Comparison of ENCODE assay signal across 23 mouse cellular contexts in the genomic region with DNA sequence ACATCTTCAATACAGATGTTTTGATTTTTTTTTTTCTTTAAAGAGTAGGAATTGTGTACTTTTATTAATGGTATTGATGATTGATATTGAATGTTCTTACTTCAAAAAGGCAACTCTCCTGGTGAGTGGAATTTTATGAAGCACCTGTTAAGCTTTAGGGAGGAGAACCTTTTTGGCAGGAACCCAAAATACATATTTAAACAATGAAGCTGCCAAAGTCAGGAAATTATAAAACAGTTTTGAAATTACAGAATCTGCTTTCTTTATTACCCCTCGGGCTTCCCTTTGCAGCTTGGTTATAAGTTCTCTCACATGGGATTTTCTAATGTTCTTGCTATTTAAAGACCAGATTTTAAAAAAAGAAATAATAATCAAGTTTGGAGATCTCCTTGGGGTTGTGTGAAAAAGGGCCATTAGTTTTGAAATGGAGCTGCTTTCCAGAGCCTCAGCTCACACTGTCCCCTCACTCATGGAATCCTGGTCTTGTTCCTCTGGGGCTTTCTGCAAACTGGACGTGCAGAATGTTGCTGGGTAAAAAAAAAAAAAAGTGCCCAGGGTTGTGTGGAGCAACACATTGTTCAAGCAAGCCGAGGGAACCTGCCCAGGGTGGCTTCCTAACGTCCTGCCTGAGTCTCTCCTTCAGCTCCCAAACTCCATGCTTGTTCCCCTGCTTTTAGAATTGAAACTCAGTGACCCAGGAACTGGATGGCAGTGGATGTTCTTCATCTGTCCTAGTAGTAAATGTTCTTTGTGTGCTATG.
A peak's percentile ranks its signal among the peaks of the same experiment; 100 is the strongest.
DNase-seq lines count a peak whose midpoint lies in the region; ATAC-seq and TF ChIP-seq lines count a peak whose summit lies in the region.
"Had no signal": no experiment of that assay in that cellular context is flagged by ENCODE, and none has a peak within 500 bp of the region (broad histone marks: within the 10 kb centered on the region; RNA-seq: fewer than 3 reads in every experiment).

No protein-coding gene starts in this region.

- no peak for ATAC-seq in intestine, embryonic 15.5 days
- no peak for ATAC-seq in intestine, postnatal 0 days
- ATAC-seq in lung, embryonic 16.5 days (ENCODE audit: low read depth), result peak; percentile 56; the same call in 1 of the 2 replicates
- no peak for ATAC-seq in stomach, embryonic 16.5 days (ENCODE audit: insufficient read depth, low FRiP score)
- ATAC-seq: forebrain, embryonic 14.5 days; midbrain, embryonic 15.5 days had no signal

- no peaks in the 10 kb centered on the region for H3K9me3 ChIP-seq in intestine, embryonic 15.5 days
- no peaks in the 10 kb centered on the region for H3K9me3 ChIP-seq in intestine, postnatal 0 days (ENCODE audit: control insufficient read depth)
- H3K9me3 ChIP-seq in lung, embryonic 16.5 days (ENCODE audit: control insufficient read depth, low read length), result no peaks in the 10 kb centered on the region
- no peaks in the 10 kb centered on the region for H3K9me3 ChIP-seq in stomach, embryonic 16.5 days (replicated peaks; ENCODE audit: control insufficient read depth, low read length)
- H3K9me3 ChIP-seq: liver, embryonic 15.5 days; megakaryocyte, embryonic 14.5 days; midbrain, embryonic 15.5 days; neural tube, embryonic 15.5 days; stomach, embryonic 15.5 days had no signal

- no peak overlapping the region for H3K9ac ChIP-seq in intestine, embryonic 15.5 days
- H3K9ac ChIP-seq in intestine, postnatal 0 days (ENCODE audit: low read depth, low read length), result no peak overlapping the region
- H3K9ac ChIP-seq in lung, embryonic 16.5 days (ENCODE audit: low read length), result no peak overlapping the region
- no peak overlapping the region for H3K9ac ChIP-seq in stomach, embryonic 16.5 days (ENCODE audit: low read length)
- H3K9ac ChIP-seq: hindbrain, embryonic 14.5 days; liver, embryonic 15.5 days; midbrain, embryonic 15.5 days; neural tube, embryonic 15.5 days; stomach, embryonic 15.5 days had no signal

- H3K36me3 ChIP-seq in intestine, embryonic 15.5 days, result peaks cover 6% of the 10 kb centered on the region; the same call in 1 of the 2 replicates
- H3K36me3 ChIP-seq in intestine, postnatal 0 days (ENCODE audit: control insufficient read depth, insufficient read depth), result peaks cover 29% of the 10 kb centered on the region
- H3K36me3 ChIP-seq in lung, embryonic 16.5 days (ENCODE audit: control insufficient read depth, insufficient read depth, low read length), result peaks cover 3% of the 10 kb centered on the region; the same call in 1 of the 2 replicates
- H3K36me3 ChIP-seq in stomach, embryonic 16.5 days (ENCODE audit: control insufficient read depth, insufficient read depth, low read length), result peaks cover 9% of the 10 kb centered on the region; the same call in 1 of the 2 replicates
- H3K36me3 ChIP-seq: liver, embryonic 15.5 days; midbrain, embryonic 15.5 days; stomach, embryonic 15.5 days had no signal

- H3K4me2 ChIP-seq in intestine, embryonic 15.5 days (replicated peaks), result no peak overlapping the region
- no peak overlapping the region for H3K4me2 ChIP-seq in intestine, postnatal 0 days (replicated peaks; ENCODE audit: low read depth)
- H3K4me2 ChIP-seq in lung, embryonic 16.5 days (ENCODE audit: low read depth, low read length), result peak overlapping the region; percentile 25
- H3K4me2 ChIP-seq in stomach, embryonic 16.5 days (ENCODE audit: low read depth, low read length), result no peak overlapping the region
- H3K4me2 ChIP-seq: hindbrain, embryonic 14.5 days; liver, embryonic 15.5 days; midbrain, embryonic 15.5 days; neural tube, embryonic 15.5 days; stomach, embryonic 15.5 days had no signal

- TF ChIP-seq CTCF in intestine, postnatal 0 days (IDR thresholded peaks at IDR 0.05; ENCODE audit: low read depth), result no peak

- H3K4me3 ChIP-seq in intestine, embryonic 15.5 days (replicated peaks), result no peak overlapping the region
- H3K4me3 ChIP-seq in intestine, postnatal 0 days (ENCODE audit: low read depth, low read length), result no peak overlapping the region
- no peak overlapping the region for H3K4me3 ChIP-seq in lung, embryonic 16.5 days (ENCODE audit: low read length)
- H3K4me3 ChIP-seq in stomach, embryonic 16.5 days (replicated peaks; ENCODE audit: low read length), result no peak overlapping the region
- H3K4me3 ChIP-seq: erythroblast, embryonic 14.5 days; liver, embryonic 15.5 days; megakaryocyte, embryonic 14.5 days; midbrain, embryonic 15.5 days; neural tube, embryonic 15.5 days; stomach, embryonic 15.5 days had no signal

- H3K27ac ChIP-seq in intestine, embryonic 15.5 days, result 0 out of 2 replicates have a peak overlapping the region, but pooled peaks have one; percentile 17
- no peak overlapping the region for H3K27ac ChIP-seq in intestine, postnatal 0 days (ENCODE audit: low read depth, low read length)
- peak overlapping the region; percentile 88 for H3K27ac ChIP-seq in lung, embryonic 16.5 days (ENCODE audit: low read length)
- 0 out of 2 replicates have a peak overlapping the region, but pooled peaks have one; percentile 8 for H3K27ac ChIP-seq in stomach, embryonic 16.5 days (ENCODE audit: low read length)
- H3K27ac ChIP-seq: hindbrain, embryonic 14.5 days; kidney, postnatal 0 days; liver, embryonic 15.5 days; midbrain, embryonic 15.5 days; stomach, embryonic 15.5 days had no signal

- DNase-seq in lung, postnatal 4 days, result no peak
- DNase-seq in gonadal fat pad, adult 2 months (ENCODE audit: low read depth), result peak; percentile 44
- DNase-seq in spleen, postnatal 14 days (ENCODE audit: low spot score in 2 of 2), result no peak
- no peak for DNase-seq in kidney, postnatal 14 days
- DNase-seq: B cell, adult 2 months; cerebellum, adult 18-20 months; gastrocnemius, postnatal 25 days; heart, postnatal 10 days; spleen, adult 18-20 months; thymus, postnatal 14 days had no signal

- H3K4me1 ChIP-seq in intestine, embryonic 15.5 days (replicated peaks), result 0 out of 2 replicates have a peak, but pooled peaks cover 2% of the 10 kb centered on the region
- H3K4me1 ChIP-seq in intestine, postnatal 0 days (replicated peaks; ENCODE audit: control insufficient read depth, insufficient read depth, low read length), result no peaks in the 10 kb centered on the region
- H3K4me1 ChIP-seq in lung, embryonic 16.5 days (replicated peaks; ENCODE audit: control insufficient read depth, insufficient read depth, low read length), result peaks cover 9% of the 10 kb centered on the region; the same call in 1 of the 2 replicates
- H3K4me1 ChIP-seq in stomach, embryonic 16.5 days (ENCODE audit: control insufficient read depth, insufficient read depth, low read length), result peaks cover 10% of the 10 kb centered on the region
- H3K4me1 ChIP-seq: midbrain, embryonic 15.5 days; stomach, embryonic 15.5 days had no signal

- H3K27me3 ChIP-seq in intestine, embryonic 15.5 days (replicated peaks), result no peaks in the 10 kb centered on the region
- no peaks in the 10 kb centered on the region for H3K27me3 ChIP-seq in intestine, postnatal 0 days (replicated peaks; ENCODE audit: control insufficient read depth, insufficient read depth, low read length)
- no peaks in the 10 kb centered on the region for H3K27me3 ChIP-seq in lung, embryonic 16.5 days (ENCODE audit: control insufficient read depth, insufficient read depth, low read depth, low read length)
- H3K27me3 ChIP-seq in stomach, embryonic 16.5 days (ENCODE audit: control insufficient read depth, insufficient read depth, low read length), result no peaks in the 10 kb centered on the region
- H3K27me3 ChIP-seq: liver, embryonic 15.5 days; megakaryocyte, embryonic 14.5 days; midbrain, embryonic 15.5 days; neural tube, embryonic 15.5 days; stomach, embryonic 15.5 days had no signal

- 47% methylated on average over 4 of the region's 4 CpGs for WGBS in intestine, embryonic 15.5 days
- 46% methylated on average over 4 of the region's 4 CpGs for WGBS in intestine, postnatal 0 days
- 35% methylated on average over 4 of the region's 4 CpGs for WGBS in lung, embryonic 16.5 days
- 39% methylated on average over 4 of the region's 4 CpGs for WGBS in stomach, embryonic 16.5 days
